Mouse (Mus musculus) ES-Bruce4 (cell line): Measurements from ENCODE around the gene Sh3bgr. TPM values are rescaled to one million over a fixed set of nuclear protein-coding genes. Genes with fewer than 3 reads are reported as not detected.

ENCODE experiments used
- H3K27ac ChIP-seq: 2 replicates; pipeline ENCODE4 v1.5.1; 2012; ENCODE audit warnings: low read length, inconsistent platforms; ENCODE audit not compliant: insufficient read depth
- H3K27me3 ChIP-seq: 2 replicates; pipeline ENCODE4 v1.6.1; 2012; ENCODE audit warnings: mild to moderate bottlenecking, low read length, inconsistent platforms; ENCODE audit not compliant: control insufficient read depth, poor library complexity, insufficient read depth, severe bottlenecking
- H3K36me3 ChIP-seq: 2 replicates; pipeline ENCODE4 v1.6.1; 2012; ENCODE audit warnings: inconsistent platforms, mild to moderate bottlenecking, low read length, moderate library complexity; ENCODE audit not compliant: control insufficient read depth, poor library complexity, insufficient read depth, severe bottlenecking
- H3K4me1 ChIP-seq: one replicate; pipeline ENCODE4 v1.8.1; 2011; ENCODE audit warnings: low read length; ENCODE audit not compliant: control insufficient read depth, insufficient read depth
- H3K4me3 ChIP-seq: 2 replicates; pipeline ENCODE4 v1.5.1; 2011; ENCODE audit warnings: low read depth, mild to moderate bottlenecking, low read length
- H3K9ac ChIP-seq: 2 replicates; pipeline ENCODE4 v1.6.1; 2012; ENCODE audit warnings: low read depth, mild to moderate bottlenecking, inconsistent platforms; ENCODE audit not compliant: poor library complexity, severe bottlenecking
- H3K9me3 ChIP-seq: replicated peaks from 2 replicates; pipeline ENCODE4 v1.6.1; 2012; ENCODE audit warnings: mild to moderate bottlenecking, low read length, inconsistent platforms; ENCODE audit not compliant: control insufficient read depth, poor library complexity, insufficient read depth, severe bottlenecking
- CTCF ChIP-seq: IDR thresholded peaks from one replicate; pipeline ENCODE4 v1.8.1; 2011; ENCODE audit warnings: low read depth, low read length
- EP300 ChIP-seq: IDR thresholded peaks from 2 replicates; pipeline ENCODE4 v1.6.1; 2011; ENCODE audit warnings: low read depth, low read length; ENCODE audit not compliant: insufficient read depth
- POLR2A ChIP-seq: IDR thresholded peaks from one replicate; pipeline ENCODE4 v1.8.1; 2011; ENCODE audit warnings: low read length; ENCODE audit not compliant: insufficient read depth
- polyA plus RNA-seq: library from polyadenylated mRNA; stranded (reverse); fragments of >200 nt; gene quantifications from 2 replicates; pipeline ENCODE4 v1.2.4, GENCODE M21; 2011; ENCODE audit warnings: low read depth; ENCODE audit not compliant: missing spikeins, insufficient read depth, insufficient read length

The Sh3bgr gene
- 1.6 and 5.6 TPM in 2 replicates for polyA plus RNA-seq

GRCm38 (mm10) chr16:96199913-96200701 is at the start of gene Sh3bgr:
TSS of gene Sh3bgr (plus strand) at chr16:96200450.
- no peak within 1 kb of the TSS for H3K27ac ChIP-seq

GRCm38 (mm10) chr16:96150995-96151394 is 49.3 kb upstream of the Sh3bgr start:
- no peak overlapping the region for H3K9ac ChIP-seq
- H3K27me3 ChIP-seq, result no peaks in the 10 kb centered on the region
- no peaks in the 10 kb centered on the region for H3K4me1 ChIP-seq
- TF ChIP-seq EP300 (no peak), CTCF (no peak), POLR2A (no peak)
- no peaks in the 10 kb centered on the region for H3K9me3 ChIP-seq
- no peak overlapping the region for H3K27ac ChIP-seq
- H3K4me3 ChIP-seq, result no peak overlapping the region
- peaks cover 2% of the 10 kb centered on the region; the same call in 1 of the 2 replicates for H3K36me3 ChIP-seq

More at GRCm38 (mm10) chr16:96199913-96200701, at the start of gene Sh3bgr:
- Histone ChIP-seq H3K36me3 (no peaks in the 10 kb centered on the region), H3K4me3 (peak within 1 kb of the TSS; percentile 44), H3K4me1 (no peaks in the 10 kb centered on the region), H3K9me3 (no peaks in the 10 kb centered on the region), H3K27me3 (no peaks in the 10 kb centered on the region), H3K9ac (peak within 1 kb of the TSS; percentile 41)
- TF ChIP-seq EP300, result no peak
- TF ChIP-seq CTCF, result no peak
- no peak for TF ChIP-seq POLR2A

GRCm38 (mm10) chr16:96151551-96151950 is 48.7 kb upstream of the Sh3bgr start:
- no peak overlapping the region for H3K27ac ChIP-seq
- H3K4me1 ChIP-seq, result no peaks in the 10 kb centered on the region
- peaks cover 2% of the 10 kb centered on the region; the same call in 1 of the 2 replicates for H3K36me3 ChIP-seq
- no peaks in the 10 kb centered on the region for H3K9me3 ChIP-seq
- no peak overlapping the region for H3K4me3 ChIP-seq
- no peak overlapping the region for H3K9ac ChIP-seq
- peak; percentile 96 for TF ChIP-seq CTCF
- TF ChIP-seq POLR2A, result no peak
- no peaks in the 10 kb centered on the region for H3K27me3 ChIP-seq

- H3K36me3 ChIP-seq, result peaks cover 2% of the 10 kb centered on the region; the same call in 1 of the 2 replicates
- H3K4me1 ChIP-seq, result no peaks in the 10 kb centered on the region
- H3K9me3 ChIP-seq, result no peaks in the 10 kb centered on the region
- no peaks in the 10 kb centered on the region for H3K27me3 ChIP-seq
- TF ChIP-seq EP300 (no peak), POLR2A (no peak), CTCF (no peak)
- H3K27ac ChIP-seq, result no peak overlapping the region
- no peak overlapping the region for H3K4me3 ChIP-seq
- no peak overlapping the region for H3K9ac ChIP-seq
These were observed 45.8 kb upstream of the Sh3bgr start for GRCm38 (mm10) chr16:96154476-96154875.

- Histone ChIP-seq H3K9me3 (no peaks in the 10 kb centered on the region), H3K4me1 (no peaks in the 10 kb centered on the region), H3K27ac (no peak overlapping the region), H3K9ac (no peak overlapping the region), H3K27me3 (no peaks in the 10 kb centered on the region), H3K36me3 (peaks cover 2% of the 10 kb centered on the region; the same call in 1 of the 2 replicates), H3K4me3 (no peak overlapping the region)
- TF ChIP-seq EP300 (no peak), POLR2A (no peak), CTCF (no peak)
These were observed 44.2 kb upstream of the Sh3bgr start for GRCm38 (mm10) chr16:96156019-96156418.

GRCm38 (mm10) chr16:96157171-96157570 is 43.1 kb upstream of the Sh3bgr start:
- Histone ChIP-seq H3K36me3 (peaks cover 2% of the 10 kb centered on the region; the same call in 1 of the 2 replicates), H3K27ac (no peak overlapping the region), H3K27me3 (no peaks in the 10 kb centered on the region), H3K4me3 (no peak overlapping the region), H3K4me1 (no peaks in the 10 kb centered on the region), H3K9me3 (no peaks in the 10 kb centered on the region), H3K9ac (no peak overlapping the region)
- TF ChIP-seq POLR2A (no peak), CTCF (no peak), EP300 (no peak)
